In the genomic region with DNA sequence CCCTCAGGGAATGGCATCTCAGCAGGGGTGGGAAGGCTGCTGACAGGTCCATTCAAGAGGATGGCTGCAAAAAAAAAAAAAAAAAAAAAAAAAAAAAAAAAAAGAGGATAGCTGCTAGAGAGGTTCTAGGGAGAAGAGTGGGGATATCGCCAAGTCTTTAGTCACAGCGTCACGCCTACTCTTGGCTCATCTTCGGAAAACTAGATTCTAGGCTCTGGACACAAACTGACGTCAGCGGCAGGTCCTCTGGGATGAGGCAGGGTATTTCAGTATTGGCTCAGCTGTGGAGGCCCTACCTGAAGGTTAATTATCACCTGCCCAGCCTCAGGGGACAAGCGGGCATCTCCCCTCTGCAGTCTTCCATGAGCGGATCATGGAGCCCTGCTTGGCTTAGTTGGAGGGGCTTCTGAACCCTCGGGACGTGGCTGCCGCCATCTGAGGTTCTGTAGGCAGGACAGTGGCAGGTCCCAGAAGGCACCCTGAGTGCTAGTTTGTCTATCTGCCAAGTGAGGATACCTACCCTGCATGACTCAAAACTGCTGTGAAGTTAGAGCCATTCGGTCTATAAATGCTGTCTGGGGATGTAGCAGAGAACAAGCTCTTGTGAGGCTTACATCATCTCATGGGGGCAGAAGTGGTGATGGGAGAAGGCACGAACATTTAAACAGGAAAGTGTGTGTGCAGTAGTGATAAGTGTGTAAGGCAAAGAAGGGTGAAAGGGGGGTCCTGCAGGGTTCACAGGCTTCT, we compare ENCODE assay signal across 11 mouse cellular contexts. TPM values are rescaled to one million over a fixed set of nuclear protein-coding genes. Genes with fewer than 3 reads are reported as not detected.
DNase-seq lines count a peak whose midpoint lies in the region; ATAC-seq and TF ChIP-seq lines count a peak whose summit lies in the region.
"Had no signal": no experiment of that assay in that cellular context is flagged by ENCODE, and none has a peak within 500 bp of the region (broad histone marks: within the 10 kb centered on the region; RNA-seq: fewer than 3 reads in every experiment).

No protein-coding gene starts in this region.

- 87% methylated on average over 13 of the region's 13 CpGs for WGBS in heart, embryonic 11.5 days (ENCODE audit: insufficient replicate concordance)
- 93% methylated on average over 13 of the region's 13 CpGs for WGBS in kidney, adult 2 months

- no peak for TF ChIP-seq POLR2A in kidney, adult 2 months (IDR thresholded peaks at IDR 0.05; ENCODE audit: low read depth, low read length)

- no peaks in the 10 kb centered on the region for H3K9me3 ChIP-seq in heart, embryonic 11.5 days (replicated peaks; ENCODE audit: control insufficient read depth, low read length)
- H3K9me3 ChIP-seq: hindbrain, embryonic 15.5 days had no signal

- ATAC-seq in heart, embryonic 11.5 days (replicated peaks; ENCODE audit: insufficient number of reproducible peaks, low FRiP score, low TSS enrichment), result no peak
- no peak for ATAC-seq in erythroid progenitor cell, adult 5-6 weeks (replicated peaks; ENCODE audit: low FRiP score, poor library complexity, severe bottlenecking)
- ATAC-seq: forebrain, postnatal 0 days had no signal

- H3K27me3 ChIP-seq in heart, embryonic 11.5 days (ENCODE audit: control insufficient read depth, insufficient read depth, low read length), result no peaks in the 10 kb centered on the region
- no peaks in the 10 kb centered on the region for H3K27me3 ChIP-seq in kidney, adult 2 months (replicated peaks; ENCODE audit: control insufficient read depth, insufficient read depth, low read length)
- H3K27me3 ChIP-seq: CH12.LX; hindbrain, embryonic 15.5 days had no signal

- H3K27ac ChIP-seq in heart, embryonic 11.5 days (ENCODE audit: low read depth, low read length), result no peak overlapping the region
- no peak overlapping the region for H3K27ac ChIP-seq in kidney, adult 2 months (ENCODE audit: insufficient read depth, low read depth, low read length)
- H3K27ac ChIP-seq: hindbrain, embryonic 15.5 days had no signal

- TF ChIP-seq CTCF in kidney, adult 2 months (conservative IDR thresholded peaks at IDR 0.05; ENCODE audit: insufficient read depth, insufficient read length, low read depth, low read length), result no peak

- H3K36me3 ChIP-seq in heart, embryonic 11.5 days (ENCODE audit: control insufficient read depth, insufficient read depth, low read length), result 0 out of 2 replicates have a peak, but pooled peaks cover 7% of the 10 kb centered on the region
- H3K36me3 ChIP-seq in kidney, adult 2 months (ENCODE audit: control insufficient read depth, insufficient read depth, low read length), result no peaks in the 10 kb centered on the region

- no peak overlapping the region for H3K4me2 ChIP-seq in heart, embryonic 11.5 days
- H3K4me2 ChIP-seq: hindbrain, embryonic 15.5 days had no signal

- no peak overlapping the region for H3K9ac ChIP-seq in heart, embryonic 11.5 days (ENCODE audit: low read depth, low read length)
- H3K9ac ChIP-seq: forebrain, postnatal 0 days; hindbrain, embryonic 15.5 days had no signal

- no peaks in the 10 kb centered on the region for H3K4me1 ChIP-seq in heart, embryonic 11.5 days (ENCODE audit: control insufficient read depth, insufficient read depth, low read length)
- no peaks in the 10 kb centered on the region for H3K4me1 ChIP-seq in kidney, adult 2 months (ENCODE audit: control insufficient read depth, insufficient read depth, low read length)
- H3K4me1 ChIP-seq: hindbrain, embryonic 15.5 days had no signal

- peak; percentile 72 to 78 for DNase-seq in heart, adult 18-20 months
- DNase-seq in 3T3-L1 (ENCODE audit: low read depth, low spot score), result peak; percentile 83
- peak; percentile 89 for DNase-seq in brain, adult 2 months (ENCODE audit: low read depth, low spot score)
- DNase-seq in heart, postnatal 4 days, result peak; percentile 59
- no peak for DNase-seq in thymus, postnatal 0 days (ENCODE audit: low spot score)
- DNase-seq in kidney, adult 2 months, result no peak
- DNase-seq: forebrain, postnatal 0 days had no signal

- H3K4me3 ChIP-seq in heart, embryonic 11.5 days (ENCODE audit: low read depth, low read length), result no peak overlapping the region
- no peak overlapping the region for H3K4me3 ChIP-seq in kidney, adult 2 months (ENCODE audit: insufficient read depth, low read depth, low read length)
- H3K4me3 ChIP-seq: hindbrain, embryonic 15.5 days had no signal

RNA-seq across cellular contexts. Expression of gene Ptrhd1, which starts 32.2 kb away (rescaled TPM):
- total RNA-seq in heart, adult 18-20 months (2021), result 1 to 10 TPM; 3.9 to 4.6 TPM
- polyA plus RNA-seq in heart, embryonic 11.5 days (2014; fragmentation: Nextera tagmentation; extraction: Ambion mirVana), result 7.2 and 7.3 TPM in 2 replicates
- 1 to 10 TPM; 5.5 to 5.6 TPM for total RNA-seq in heart, postnatal 4 days (2021)
- 6.1 and 6.8 TPM in 2 replicates for polyA plus RNA-seq in thymus, postnatal 0 days (2015; fragmentation: Nextera tagmentation; extraction: Ambion mirVana)
- polyA plus RNA-seq in kidney, adult 2 months (2012; rRNA removed), result 4.2 and 4.6 TPM in 2 replicates
- total RNA-seq in erythroid progenitor cell, adult 5-6 weeks (2015; ENCODE audit: low replicate concordance), result 1.8 TPM in 1 of 2 replicates, not detected in the other
- total RNA-seq in erythroid progenitor cell, adult 5-6 weeks (2017; ENCODE audit: low replicate concordance), result 0.83 and 1.0 TPM in 2 replicates

RNA-seq across cellular contexts. Expression of gene Cenpo, which starts 32.5 kb away (rescaled TPM):
- total RNA-seq in heart, adult 18-20 months (2021), result 1 to 10 TPM; 1.8 to 2.9 TPM
- polyA plus RNA-seq in heart, embryonic 11.5 days (2014; fragmentation: Nextera tagmentation; extraction: Ambion mirVana), result 9.0 and 9.2 TPM in 2 replicates
- total RNA-seq in heart, postnatal 4 days (2021), result 10 to 100 TPM in 1 of 2 experiments, 1 to 10 TPM in 1; 9.9 to 11.3 TPM
- 25.9 and 28.1 TPM in 2 replicates for polyA plus RNA-seq in thymus, postnatal 0 days (2015; fragmentation: Nextera tagmentation; extraction: Ambion mirVana)
- polyA plus RNA-seq in kidney, adult 2 months (2012; rRNA removed), result 6.1 and 6.4 TPM in 2 replicates
- total RNA-seq in erythroid progenitor cell, adult 5-6 weeks (2015; ENCODE audit: low replicate concordance), result 11.3 and 15.1 TPM in 2 replicates
- 16.0 and 24.8 TPM in 2 replicates for total RNA-seq in erythroid progenitor cell, adult 5-6 weeks (2017; ENCODE audit: low replicate concordance)

Comparison
In these comparisons a context has a peak if more than half of its experiments do, and no peak if none do; other contexts are left out.
1. DNase-seq: peak in heart, adult 18-20 months (2 of 2), 3T3-L1 (single experiment), brain, adult 2 months (single experiment) and heart, postnatal 4 days (single experiment); none in thymus, postnatal 0 days (single experiment) and kidney, adult 2 months (single experiment).